Mouse (Mus musculus) liver, embryonic 16.5 days (tissue): ENCODE measurements around the gene Krt19. TPM values are rescaled to one million over a fixed set of nuclear protein-coding genes. Genes with fewer than 3 reads are reported as not detected.

Experiments
- ATAC-seq: fragments of 200-750 bp; cut with Nextera tagmentation; 2 replicates; pipeline ENCODE4 v1.8.0; 2017; ENCODE audit warnings: low read depth, mild to moderate bottlenecking, moderate number of reproducible peaks, moderate library complexity
- H3K27ac ChIP-seq: fragments of 300-500 bp; sonication (generic); 2 replicates; pipeline ENCODE4 v1.5.1; 2014; ENCODE audit warnings: mild to moderate bottlenecking, low read length
- H3K27me3 ChIP-seq: fragments of 300-500 bp; sonication (generic); 2 replicates; pipeline ENCODE4 v1.6.1; 2014; ENCODE audit warnings: low read depth, low read length, mixed read lengths; ENCODE audit not compliant: control insufficient read depth, insufficient read depth
- H3K36me3 ChIP-seq: fragments of 300-500 bp; sonication (generic); 2 replicates; pipeline ENCODE4 v1.6.1; 2014; ENCODE audit warnings: mild to moderate bottlenecking; ENCODE audit not compliant: control insufficient read depth, insufficient read depth
- H3K4me1 ChIP-seq: fragments of 300-500 bp; sonication (generic); 2 replicates; pipeline ENCODE4 v1.6.1; 2014; ENCODE audit warnings: low read depth, low read length, mixed read lengths; ENCODE audit not compliant: control insufficient read depth
- H3K4me2 ChIP-seq: fragments of 300-500 bp; sonication (generic); 2 replicates; pipeline ENCODE4 v1.6.1; 2014; ENCODE audit warnings: low read depth, low read length, mixed read lengths
- H3K4me3 ChIP-seq: fragments of 300-500 bp; sonication (generic); 2 replicates; pipeline ENCODE4 v1.5.1; 2014; ENCODE audit warnings: low read depth, mild to moderate bottlenecking, low read length
- H3K9ac ChIP-seq: fragments of 300-500 bp; sonication (generic); 2 replicates; pipeline ENCODE4 v1.6.1; 2014; ENCODE audit warnings: low read depth, low read length
- H3K9me3 ChIP-seq: fragments of 300-500 bp; sonication (generic); replicated peaks from 2 replicates; pipeline ENCODE4 v1.6.1; 2016; ENCODE audit warnings: low read length; ENCODE audit not compliant: control insufficient read depth
- WGBS: fragments of 180-500 bp; shearing (Covaris S2); extraction: QIAGEN DNeasy Blood & Tissue Kit; methylation state at CpG from one replicate; pipeline ENCODE4 v1.1.7; 2014; ENCODE audit not compliant: insufficient replicate concordance; 5-methylcytosine and 5-hydroxymethylcytosine counted together
- polyA plus RNA-seq: library from polyadenylated mRNA; unstranded; fragments of >200 nt; fragmentation: Nextera tagmentation; extraction: Ambion mirVana; gene quantifications from 2 replicates; pipeline ENCODE4 v1.2.1, GENCODE M21; 2015

Gene Krt19
- polyA plus RNA-seq, 1 experiment from 2014 or later = 9.4 TPM

- Histone ChIP-seq H3K9ac (no peak overlapping the region), H3K27ac (no peak overlapping the region)
- WGBS = 77% methylated on average over 21 of the region's 21 CpGs
These were observed 7.5 kb downstream of the Krt19 start for GRCm38 (mm10) chr11:100140966-100141365.

GRCm38 (mm10) chr11:100139391-100139790 lies 9.1 kb downstream of the Krt19 start:
- Histone ChIP-seq H3K4me2 (no peak overlapping the region), H3K9ac (no peak overlapping the region), H3K36me3 (no peaks in the 10 kb centered on the region), H3K9me3 (no peaks in the 10 kb centered on the region), H3K27ac (no peak overlapping the region), H3K4me3 (no peak overlapping the region), H3K4me1 (no peaks in the 10 kb centered on the region), H3K27me3 (no peaks in the 10 kb centered on the region; the same call in 1 of the 2 replicates)
- WGBS = 66% methylated on average over 2 of the region's 2 CpGs
- no peak for ATAC-seq

More at GRCm38 (mm10) chr11:100140966-100141365, 7.5 kb downstream of the Krt19 start:
- Histone ChIP-seq H3K27me3 (peaks cover 14% of the 10 kb centered on the region), H3K4me3 (no peak overlapping the region), H3K4me1 (no peaks in the 10 kb centered on the region), H3K9me3 (no peaks in the 10 kb centered on the region), H3K4me2 (no peak overlapping the region), H3K36me3 (no peaks in the 10 kb centered on the region)
- no peak for ATAC-seq

GRCm38 (mm10) chr11:100138809-100139208 lies 9.7 kb downstream of the Krt19 start:
- Histone ChIP-seq H3K27ac (no peak overlapping the region), H3K4me3 (no peak overlapping the region), H3K4me2 (no peak overlapping the region), H3K4me1 (no peaks in the 10 kb centered on the region), H3K9me3 (no peaks in the 10 kb centered on the region), H3K27me3 (no peaks in the 10 kb centered on the region), H3K36me3 (no peaks in the 10 kb centered on the region), H3K9ac (no peak overlapping the region)
- 57% methylated on average over 7 of the region's 7 CpGs for WGBS
- no peak for ATAC-seq

DNA sequence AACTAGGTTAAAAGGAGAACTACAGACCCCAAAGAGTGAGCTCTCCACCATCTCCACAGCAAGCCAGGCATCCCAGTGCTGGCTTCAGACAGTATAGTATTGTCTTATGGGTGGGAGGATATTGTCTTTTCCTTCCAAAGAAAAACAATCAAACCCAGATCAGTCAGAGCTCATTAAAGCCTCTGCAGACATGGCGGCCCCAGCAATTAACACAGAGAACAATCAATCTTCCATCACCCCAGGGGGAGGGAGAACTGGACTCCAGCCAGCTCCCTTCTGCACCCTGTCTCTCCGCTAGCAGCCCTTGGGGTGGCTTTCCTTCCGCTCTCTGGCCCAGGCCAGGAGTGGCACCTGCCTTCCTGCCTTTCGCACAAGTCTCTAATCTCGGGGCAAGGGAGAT lies 10.8 kb downstream of the Krt19 start:
- no peaks in the 10 kb centered on the region for H3K27me3 ChIP-seq
- H3K4me3 ChIP-seq = no peak overlapping the region
- H3K36me3 ChIP-seq = no peaks in the 10 kb centered on the region
- WGBS = 49% methylated on average over 5 of the region's 5 CpGs
- H3K4me2 ChIP-seq = no peak overlapping the region
- no peak overlapping the region for H3K9ac ChIP-seq
- no peak overlapping the region for H3K27ac ChIP-seq
- no peaks in the 10 kb centered on the region for H3K9me3 ChIP-seq
- ATAC-seq = no peak
- H3K4me1 ChIP-seq = no peaks in the 10 kb centered on the region

- H3K4me2 ChIP-seq = no peak overlapping the region
- 19% methylated on average over 5 of the region's 5 CpGs for WGBS
- no peak overlapping the region for H3K27ac ChIP-seq
- H3K4me3 ChIP-seq = no peak overlapping the region
- H3K9ac ChIP-seq = no peak overlapping the region
- no peak for ATAC-seq
- no peaks in the 10 kb centered on the region for H3K9me3 ChIP-seq
- no peaks in the 10 kb centered on the region for H3K27me3 ChIP-seq
- no peaks in the 10 kb centered on the region for H3K4me1 ChIP-seq
- H3K36me3 ChIP-seq = no peaks in the 10 kb centered on the region
These were observed 11.9 kb downstream of the Krt19 start for GRCm38 (mm10) chr11:100136559-100136958.

DNA sequence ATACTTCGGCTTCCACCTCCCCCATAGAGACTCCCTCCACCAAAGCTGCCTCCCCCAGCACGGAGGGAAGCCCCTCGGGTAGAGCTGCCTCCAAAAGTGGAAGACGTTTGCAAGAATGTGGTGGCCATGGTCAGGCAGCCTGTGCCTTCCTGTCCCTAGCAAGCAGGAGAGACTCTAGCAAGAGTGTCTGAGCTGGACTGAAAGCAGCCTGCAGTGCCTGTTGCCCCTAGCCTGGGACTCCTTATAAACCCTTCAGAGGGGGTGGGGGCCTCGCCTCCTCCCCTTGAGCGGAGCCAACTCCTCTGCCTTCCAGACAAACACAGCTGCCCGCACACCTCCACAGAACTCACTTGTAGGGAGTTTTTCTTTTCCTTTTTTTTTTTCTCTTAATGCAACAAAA lies 12.7 kb downstream of the Krt19 start, which contains the start of gene Krt15:
TSS of gene Krt15 (minus strand) at position 198 of the 400 bp plus-strand sequence.
- Histone ChIP-seq H3K36me3 (no peaks in the 10 kb centered on the region), H3K4me1 (no peaks in the 10 kb centered on the region), H3K9ac (no peak within 1 kb of the TSS), H3K27me3 (no peaks in the 10 kb centered on the region), H3K27ac (no peak within 1 kb of the TSS), H3K4me2 (no peak within 1 kb of the TSS), H3K9me3 (no peaks in the 10 kb centered on the region), H3K4me3 (no peak within 1 kb of the TSS)
- ATAC-seq = no peak
- WGBS = 35% methylated on average over 7 of the region's 7 CpGs

DNA sequence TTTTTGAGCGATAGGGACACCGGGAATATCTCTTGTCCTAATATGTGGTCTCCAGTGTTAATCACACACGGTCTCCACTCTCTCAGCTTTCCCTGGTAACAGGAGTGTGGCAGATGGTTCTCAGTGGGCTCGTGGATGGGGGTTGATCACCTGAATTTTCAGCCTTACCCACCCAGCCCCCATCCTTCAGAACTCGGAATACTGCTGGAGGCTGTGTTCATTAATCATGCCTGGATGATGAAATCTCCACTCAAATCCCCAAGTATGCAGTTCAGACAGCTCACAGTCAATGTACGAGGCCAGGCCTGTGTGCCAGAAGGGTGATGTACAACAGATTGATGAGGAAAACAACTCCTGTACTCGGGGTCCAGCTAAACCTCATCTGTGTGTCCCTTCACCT lies 23.6 kb downstream of the Krt19 start:
- ATAC-seq = no peak
- Histone ChIP-seq H3K4me2 (no peak overlapping the region), H3K9ac (no peak overlapping the region), H3K4me3 (no peak overlapping the region), H3K27ac (no peak overlapping the region), H3K4me1 (no peaks in the 10 kb centered on the region), H3K9me3 (no peaks in the 10 kb centered on the region), H3K36me3 (no peaks in the 10 kb centered on the region), H3K27me3 (no peaks in the 10 kb centered on the region)
- WGBS = 56% methylated on average over 7 of the region's 7 CpGs

GRCm38 (mm10) chr11:100121466-100121865 lies 27.0 kb downstream of the Krt19 start, which contains the start of gene Krt13:
Krt13 (minus strand) TSS chr11:100121566.
- no peaks in the 10 kb centered on the region for H3K4me1 ChIP-seq
- no peaks in the 10 kb centered on the region for H3K9me3 ChIP-seq
- no peak within 1 kb of the TSS for H3K4me3 ChIP-seq
- H3K9ac ChIP-seq = no peak within 1 kb of the TSS
- H3K36me3 ChIP-seq = no peaks in the 10 kb centered on the region
- no peaks in the 10 kb centered on the region for H3K27me3 ChIP-seq
- no peak within 1 kb of the TSS for H3K4me2 ChIP-seq
- 39% methylated on average over 3 of the region's 3 CpGs for WGBS
- no peak for ATAC-seq
- no peak within 1 kb of the TSS for H3K27ac ChIP-seq

DNA sequence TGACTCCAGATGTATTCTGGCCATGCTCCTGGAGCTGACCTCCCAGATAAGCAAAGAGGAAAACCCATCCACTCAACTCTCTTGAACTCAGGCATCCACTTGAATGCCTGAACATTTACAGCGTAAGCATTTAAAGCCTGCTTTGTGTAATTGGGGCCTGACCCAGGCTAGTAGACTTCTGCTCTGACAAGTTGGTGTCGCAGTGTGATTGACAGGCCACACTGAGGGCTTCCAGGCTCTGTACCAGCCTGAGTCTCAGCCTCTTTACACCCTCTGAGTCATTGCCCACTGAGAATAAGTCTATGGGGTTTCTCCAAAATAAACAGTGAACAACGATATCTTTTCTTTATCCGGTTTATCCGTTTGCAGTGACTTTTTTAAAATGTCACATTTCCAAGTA lies 28.1 kb downstream of the Krt19 start:
- no peaks in the 10 kb centered on the region for H3K36me3 ChIP-seq
- no peak overlapping the region for H3K27ac ChIP-seq
- no peak overlapping the region for H3K4me3 ChIP-seq
- H3K9ac ChIP-seq = no peak overlapping the region
- H3K4me2 ChIP-seq = no peak overlapping the region
- no peaks in the 10 kb centered on the region for H3K9me3 ChIP-seq
- H3K4me1 ChIP-seq = no peaks in the 10 kb centered on the region
- ATAC-seq = no peak
- WGBS = 76% methylated on average over 5 of the region's 5 CpGs
- no peaks in the 10 kb centered on the region for H3K27me3 ChIP-seq

DNA sequence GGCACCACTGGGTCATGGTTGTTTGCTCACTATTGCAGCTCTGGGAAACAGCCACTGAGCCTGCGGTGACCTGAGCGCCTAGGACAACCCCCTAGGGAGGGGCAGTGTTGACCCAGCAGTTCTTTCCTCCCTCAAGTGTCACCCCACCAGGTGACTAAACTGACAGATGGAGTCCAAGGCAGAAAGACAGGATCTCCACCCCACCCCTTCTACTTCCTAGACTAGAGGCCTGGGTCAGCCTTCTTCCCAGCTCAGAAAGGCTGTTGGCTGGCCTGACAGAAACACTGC lies 34.8 kb downstream of the Krt19 start:
- H3K9me3 ChIP-seq = no peaks in the 10 kb centered on the region
- ATAC-seq = no peak

More for the DNA sequence above, 34.8 kb downstream of the Krt19 start:
- WGBS = 49% methylated on average over 2 of the region's 2 CpGs
- H3K9ac ChIP-seq = no peak overlapping the region
- no peaks in the 10 kb centered on the region for H3K36me3 ChIP-seq
- H3K4me3 ChIP-seq = no peak overlapping the region
- H3K4me1 ChIP-seq = no peaks in the 10 kb centered on the region
- no peak overlapping the region for H3K4me2 ChIP-seq
- no peak overlapping the region for H3K27ac ChIP-seq
- H3K27me3 ChIP-seq = no peaks in the 10 kb centered on the region
